Mouse (Mus musculus): ENCODE results near the gene Itgb1bp1.

- TF ChIP-seq CTCF (conservative IDR thresholded peaks at IDR 0.05; ENCODE audit: low read length) = no peak
- TF ChIP-seq NANOG (IDR thresholded peaks at IDR 0.05; ENCODE audit: borderline replicate concordance, low read length) = no peak
These were observed 45.0 kb upstream of the Itgb1bp1 start for GRCm38 (mm10) chr12:21330961-21331576.
